Mouse (Mus musculus): ENCODE results near the gene Map3k7.
A peak's percentile ranks its signal among the peaks of the same experiment; 100 is the strongest.
"Not testable (repeated sequence)": the region's sequence is repeated elsewhere in the genome, so short reads cannot be mapped to it uniquely, and the experiment has no call there.

Map3k7 gene

DNA sequence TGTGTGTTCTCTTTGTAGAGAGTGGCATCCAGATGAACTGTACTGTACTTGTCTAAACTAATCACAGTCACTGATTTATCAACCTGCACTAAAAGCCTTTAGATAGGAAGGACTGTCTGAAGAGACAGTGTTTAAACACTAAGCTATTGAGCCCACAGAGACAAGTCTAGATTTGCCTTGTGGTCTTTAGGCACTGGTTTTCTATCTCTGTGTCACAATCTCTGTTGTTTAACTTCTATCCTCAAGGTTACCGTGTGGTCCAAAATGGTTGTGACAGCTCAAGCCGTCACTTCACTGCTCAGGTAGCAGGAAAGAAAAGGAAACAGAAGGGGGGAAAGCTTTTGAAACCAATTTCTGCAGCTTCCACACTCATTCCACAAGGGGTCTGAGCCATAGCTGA, 29.5 kb downstream of the Map3k7 start:
- no peak for DNase-seq (ENCODE audit: low read depth, low spot score)

DNA sequence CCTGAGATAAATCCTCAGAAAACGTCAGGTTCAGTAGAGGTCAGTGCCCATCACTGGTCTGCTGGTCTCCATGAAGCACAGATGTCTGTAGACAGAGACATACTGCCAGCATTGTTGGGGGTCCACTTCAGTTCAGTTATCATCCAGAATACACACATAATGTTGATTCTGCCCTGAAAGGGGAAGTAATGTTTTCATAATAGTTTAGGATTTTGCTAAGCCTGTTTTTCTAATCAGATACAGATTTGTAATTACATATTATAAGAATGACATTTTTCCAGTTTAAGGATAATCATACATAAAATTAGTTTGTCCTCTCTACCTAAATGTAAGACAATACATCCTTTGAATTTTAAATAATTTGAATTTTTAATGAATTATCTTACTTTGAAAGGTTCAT, 30.0 kb downstream of the Map3k7 start:
- DNase-seq (ENCODE audit: low read depth, low spot score) = no peak

DNA sequence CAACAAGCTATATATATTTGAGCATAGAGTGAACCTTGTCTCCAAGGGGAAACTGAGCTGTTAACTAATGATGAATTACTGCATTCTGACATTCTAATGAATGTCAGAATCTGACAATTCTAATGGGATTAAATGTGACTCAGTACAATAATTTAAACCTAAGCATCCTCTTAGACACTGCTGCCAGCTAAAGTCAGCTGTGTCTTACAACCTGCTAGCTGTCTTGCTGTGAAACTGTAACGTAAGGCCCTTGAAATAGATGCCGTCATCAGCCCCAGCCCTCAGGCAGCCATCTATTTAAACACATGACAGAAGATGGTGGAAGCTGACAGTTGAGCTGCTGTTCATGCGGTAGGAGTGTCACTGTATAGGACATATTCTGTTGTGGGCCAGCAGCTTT, 37.6 kb downstream of the Map3k7 start:
- no peak for DNase-seq (ENCODE audit: low read depth, low spot score)

DNA sequence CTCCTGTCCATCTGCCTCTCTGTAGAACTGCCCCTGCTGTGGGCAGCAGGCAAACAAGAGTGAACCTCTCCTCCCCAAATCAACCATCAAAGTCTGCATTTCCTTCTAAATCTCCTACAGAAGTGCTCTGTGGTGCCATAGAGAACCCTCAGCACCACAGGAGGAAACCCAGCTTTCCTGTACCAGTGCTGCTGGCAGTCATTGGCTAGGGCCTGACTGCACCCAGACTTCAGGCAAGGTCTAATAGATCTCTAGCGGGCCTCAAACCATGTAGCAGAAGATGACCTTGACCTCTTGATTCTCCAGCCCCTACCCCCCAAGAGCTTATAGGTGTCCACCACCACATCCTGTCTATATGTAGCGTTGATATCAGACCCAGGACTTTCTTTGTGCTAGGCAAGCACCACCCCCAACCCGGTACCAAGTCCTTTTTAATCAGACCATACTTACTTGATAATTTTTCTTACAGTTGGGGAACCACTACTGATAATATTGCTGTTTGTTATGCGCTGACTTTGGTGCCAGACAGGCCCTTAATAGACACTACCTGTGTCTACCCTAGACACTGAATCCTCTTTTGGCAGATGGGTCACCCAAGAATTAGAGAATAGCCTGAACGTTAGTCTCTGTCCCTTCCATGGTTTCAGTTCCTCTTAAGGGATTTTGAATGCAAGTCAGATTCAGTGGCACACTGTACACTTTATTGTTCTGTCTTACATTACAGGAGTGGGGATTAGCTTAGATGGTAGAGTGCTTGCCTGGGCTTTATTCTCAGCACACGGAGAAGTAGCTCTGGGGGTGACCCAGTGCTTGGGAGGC, 41.1 kb downstream of the Map3k7 start:
- DNase-seq (ENCODE audit: low read depth, low spot score) = no peak

DNA sequence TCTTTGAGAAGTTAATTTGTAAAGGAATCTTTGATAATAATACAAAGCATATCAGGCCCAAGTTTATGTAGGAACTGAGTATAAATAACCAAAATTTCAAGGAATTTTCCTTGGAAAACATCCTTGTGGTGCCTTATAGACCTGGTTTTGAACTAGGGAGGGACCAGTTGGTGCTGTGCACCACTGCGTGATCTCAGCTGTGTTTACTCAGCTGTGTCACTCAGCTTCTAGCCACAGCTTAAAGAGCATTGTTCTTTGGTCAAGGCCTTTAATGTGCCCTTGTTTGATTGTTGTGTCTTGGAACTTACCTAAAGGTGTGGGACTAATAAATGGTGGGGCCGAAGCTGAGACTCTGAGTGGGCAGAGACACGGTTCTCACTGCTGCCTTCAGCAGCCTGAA, 43.3 kb downstream of the Map3k7 start:
- DNase-seq (ENCODE audit: low read depth, low spot score) = no peak

DNA sequence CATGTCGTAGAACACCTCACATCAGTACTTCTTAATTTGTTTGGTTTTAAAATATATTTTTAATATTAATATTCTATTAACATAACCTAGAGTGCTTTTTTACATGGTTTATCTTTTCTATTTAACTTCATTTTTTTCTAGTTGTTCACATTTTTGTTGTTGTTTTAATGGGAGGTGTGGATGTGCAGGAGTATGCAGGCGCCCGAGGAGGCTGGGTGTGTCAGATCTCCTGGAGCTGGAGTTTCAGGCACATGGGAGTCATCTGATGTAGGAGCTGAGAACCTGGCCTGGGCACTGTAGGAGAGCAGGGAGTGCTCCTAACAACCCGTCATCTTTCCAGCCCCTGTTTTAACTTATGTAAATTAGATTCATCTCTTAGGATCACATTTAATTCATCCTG, 44.2 kb downstream of the Map3k7 start:
- DNase-seq (ENCODE audit: low read depth, low spot score) = no peak

DNA sequence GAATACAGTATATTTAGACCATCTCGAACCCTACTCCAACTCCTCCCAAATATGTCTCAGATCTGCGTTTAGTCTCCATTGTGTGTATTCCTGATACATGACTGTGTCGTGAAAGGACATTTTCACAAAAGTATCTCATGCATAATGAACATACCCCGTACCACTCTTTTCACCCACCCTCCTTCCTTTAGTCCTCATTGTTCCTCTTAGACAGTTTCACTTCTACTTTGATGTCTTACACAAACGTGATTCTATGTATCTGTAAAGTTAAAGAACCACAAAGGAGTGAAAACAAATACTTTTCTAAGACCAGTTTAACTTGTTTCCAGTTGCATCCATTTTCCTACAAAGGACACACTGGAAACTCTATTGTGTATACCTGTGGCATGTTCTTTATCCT, 46.9 kb downstream of the Map3k7 start:
- no peak for DNase-seq (ENCODE audit: low read depth, low spot score)

DNA sequence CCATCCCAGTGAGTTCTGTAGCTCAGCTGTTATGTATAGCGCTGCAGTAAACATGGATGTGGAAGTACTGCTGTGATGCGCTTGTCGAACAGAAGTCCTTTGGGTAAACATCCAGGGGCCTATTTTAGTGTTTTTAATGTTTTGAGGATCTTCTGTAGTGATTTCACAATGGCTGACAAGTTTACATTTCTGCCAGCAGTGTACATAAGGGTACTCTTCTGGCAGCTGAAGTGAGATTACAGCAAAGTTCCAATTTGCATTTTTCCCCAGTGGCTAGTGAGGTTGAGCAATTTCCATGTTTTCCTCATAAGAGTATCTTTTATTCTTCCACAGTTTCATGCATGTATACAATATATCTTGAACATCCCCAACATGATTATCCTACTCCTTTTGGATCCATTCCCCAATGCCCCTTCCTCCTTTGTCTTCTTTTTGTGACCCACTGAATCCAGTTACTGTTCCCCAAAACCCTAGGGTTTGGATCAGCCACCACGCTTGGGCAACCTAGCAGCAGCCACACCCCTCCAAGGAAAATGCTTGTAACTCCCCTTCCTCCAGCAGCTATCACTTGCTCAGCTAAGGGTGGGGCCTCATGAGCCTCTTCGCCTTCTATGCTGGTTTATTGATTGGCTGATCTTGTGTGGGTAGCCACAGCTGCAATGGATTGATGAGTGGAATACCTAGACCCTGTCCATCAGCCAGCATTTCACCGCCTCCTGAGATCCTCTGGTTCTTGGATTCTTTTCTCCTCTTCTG, 47.5 kb downstream of the Map3k7 start:
- DNase-seq (ENCODE audit: low read depth, low spot score) = no peak

DNA sequence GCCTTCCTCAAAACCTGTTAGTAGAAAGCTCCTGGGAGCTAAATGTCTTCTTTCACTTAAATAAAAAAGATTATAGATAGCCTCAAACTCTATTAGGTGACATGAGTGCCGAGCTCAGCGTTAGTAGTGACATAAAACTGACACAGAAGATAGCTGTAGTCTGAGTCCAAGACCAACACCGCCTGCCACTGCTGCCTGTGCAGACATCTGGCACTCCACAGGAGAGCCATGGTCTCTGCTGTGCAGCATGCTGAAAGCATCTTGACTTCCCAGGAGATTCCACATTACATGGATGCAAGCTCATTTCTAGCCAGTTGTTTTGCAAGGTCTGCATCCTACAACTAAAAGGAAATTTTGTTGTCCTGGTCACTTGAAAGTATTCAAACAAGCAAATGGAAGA, 57.2 kb downstream of the Map3k7 start:
- no peak for DNase-seq (ENCODE audit: low read depth, low spot score)

DNA sequence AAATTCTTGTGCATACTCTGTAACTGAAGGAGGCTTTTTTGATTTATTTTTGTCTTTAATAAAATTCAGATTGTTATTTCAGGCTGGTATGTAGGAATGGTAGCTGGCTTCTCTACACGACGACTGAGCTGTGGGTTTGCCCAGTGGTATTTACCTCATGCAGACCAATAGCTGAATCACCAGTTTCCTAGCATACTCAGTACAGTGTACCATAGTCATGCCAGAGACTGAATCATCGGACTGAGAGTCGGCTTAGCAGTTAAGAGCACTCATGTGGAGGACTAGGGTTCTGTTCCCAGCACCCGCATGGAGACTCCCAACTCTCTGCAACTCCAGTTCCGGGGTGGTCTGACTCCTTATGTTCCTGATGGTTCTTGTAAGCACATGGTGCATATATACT, 58.4 kb downstream of the Map3k7 start:
- DNase-seq (ENCODE audit: low read depth, low spot score) = no peak

DNA sequence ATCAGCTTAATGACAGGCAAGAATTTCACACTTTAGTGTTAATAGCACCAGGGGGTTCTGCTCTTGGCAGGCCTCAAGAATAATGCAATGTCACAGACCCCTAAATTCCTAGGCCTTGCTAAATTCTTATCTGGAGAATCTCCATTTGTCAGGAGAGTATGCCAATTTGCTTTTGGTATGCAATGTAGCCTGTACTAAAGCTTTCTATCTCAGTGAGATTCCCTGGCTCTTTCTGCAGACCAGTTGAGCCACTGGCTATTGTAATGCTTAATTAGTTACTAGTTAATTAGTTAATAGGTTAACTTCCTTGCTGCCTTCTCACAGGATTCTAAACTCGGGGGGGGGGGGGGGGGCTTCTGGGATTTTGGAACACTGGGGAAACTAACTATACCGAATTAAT, 60.3 kb downstream of the Map3k7 start:
- DNase-seq (ENCODE audit: low read depth, low spot score) = not testable (repeated sequence)

DNA sequence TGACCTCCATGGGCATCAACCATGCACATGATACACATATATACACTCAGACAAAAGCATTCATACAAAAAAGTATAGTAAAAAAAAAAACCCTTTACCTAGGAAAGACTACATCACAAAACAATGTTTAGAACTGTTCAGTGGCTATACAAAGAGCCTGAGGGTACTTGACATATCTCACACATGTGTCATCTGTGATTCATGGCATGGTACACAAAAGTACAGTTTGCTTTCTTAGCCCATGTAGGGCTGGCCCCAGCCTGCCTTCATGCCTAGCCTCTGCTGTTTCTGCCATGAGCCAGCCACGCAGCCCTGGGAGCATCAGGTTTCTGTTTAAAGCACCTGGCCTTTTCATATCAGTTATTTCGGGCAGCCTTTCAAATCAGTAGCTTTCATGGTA, 61.2 kb downstream of the Map3k7 start:
- no peak for DNase-seq (ENCODE audit: low read depth, low spot score)

DNA sequence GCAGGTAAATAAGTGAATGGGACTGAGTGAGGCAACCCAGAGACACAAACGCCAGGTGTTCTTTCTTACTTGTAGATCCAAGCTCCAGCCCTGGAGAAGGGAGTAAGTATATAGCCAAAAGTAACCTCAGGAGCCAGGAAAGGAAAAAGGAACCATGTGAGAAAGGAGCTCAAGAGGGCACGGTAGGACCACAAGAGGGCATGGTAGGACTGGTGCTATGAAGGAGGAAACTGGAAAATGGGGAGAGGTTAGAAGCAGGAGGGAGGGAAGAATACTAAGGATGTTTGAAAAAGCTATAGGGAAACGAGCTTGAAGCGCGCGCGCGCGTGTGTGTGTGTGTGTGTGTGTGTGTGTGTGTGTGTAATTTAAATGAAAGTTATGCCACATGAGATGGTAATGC, 63.2 kb downstream of the Map3k7 start:
- DNase-seq (ENCODE audit: low read depth, low spot score) = no peak

DNA sequence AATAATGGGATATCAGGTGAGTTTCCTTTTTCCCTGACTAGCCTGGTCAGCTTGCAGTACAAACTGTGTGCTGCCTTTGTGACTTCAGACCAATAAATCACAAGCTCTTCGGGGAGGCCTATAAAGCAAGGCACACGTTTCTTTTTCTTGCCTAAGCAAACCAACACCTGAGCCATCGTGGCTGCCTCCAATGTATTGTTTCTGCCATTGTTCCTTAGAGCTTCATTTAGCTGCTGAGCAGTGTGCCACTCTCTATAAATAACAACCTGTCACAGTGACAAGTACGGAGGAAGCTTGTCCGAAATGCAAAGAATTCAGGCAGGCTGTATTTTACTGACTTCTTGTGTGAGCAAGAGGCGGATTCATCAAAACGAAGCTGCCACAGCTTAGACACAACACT, 73.4 kb downstream of the Map3k7 start:
- DNase-seq (ENCODE audit: low read depth, low spot score) = no peak

DNA sequence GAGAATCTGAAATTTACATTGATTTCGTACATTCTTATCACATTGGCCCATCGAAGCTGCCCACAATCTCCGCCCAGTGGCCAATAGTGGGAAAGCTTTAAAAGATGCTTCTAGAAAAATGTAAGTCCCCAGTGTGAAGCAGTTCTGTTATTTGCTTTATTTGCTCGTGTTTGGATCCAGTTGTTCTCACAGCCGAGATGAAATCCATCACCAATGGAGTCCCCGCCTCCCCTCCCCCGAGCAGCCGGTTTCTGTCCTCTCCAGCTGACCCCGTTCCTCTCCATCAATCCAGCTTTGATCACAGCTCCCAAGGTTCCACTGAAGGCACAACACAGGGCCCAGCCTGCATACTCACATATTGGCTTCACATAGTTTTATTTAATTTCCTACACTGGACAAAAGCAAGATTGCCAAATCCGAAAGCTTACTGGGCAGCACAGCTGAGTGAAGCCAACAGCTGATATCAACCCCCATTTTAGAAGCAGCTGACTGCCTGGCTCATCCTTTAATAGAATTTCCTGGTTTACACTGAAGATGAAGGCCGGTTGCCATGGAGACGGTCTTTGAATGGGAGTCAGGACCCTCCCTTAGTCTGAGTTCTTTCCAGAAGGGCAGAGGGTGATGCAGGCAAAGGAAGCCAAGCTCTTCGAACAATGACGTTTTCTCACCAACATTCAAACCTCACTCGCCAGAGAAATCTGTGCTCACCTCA, 78.0 kb downstream of the Map3k7 start:
- no peak for DNase-seq (ENCODE audit: low read depth, low spot score)

DNA sequence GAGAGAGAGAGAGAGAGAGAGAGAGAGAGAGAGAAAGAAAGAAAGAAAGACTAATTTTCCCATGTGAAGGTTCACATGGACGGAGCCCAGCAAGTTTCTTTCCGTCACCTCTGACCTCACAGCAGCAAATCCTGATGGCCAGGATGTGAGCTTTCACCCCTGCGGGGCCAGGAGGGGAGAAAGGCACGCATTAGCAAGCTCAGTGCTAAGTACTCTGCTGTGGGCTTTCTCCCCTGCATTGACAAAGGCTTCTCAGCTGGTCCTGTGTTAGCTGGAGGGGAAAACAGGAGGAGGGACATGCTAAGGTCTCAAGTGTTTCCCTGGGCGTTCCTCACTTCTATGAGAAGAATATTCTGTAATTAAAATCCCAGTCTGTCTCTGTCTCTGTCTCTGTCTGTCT, 81.3 kb downstream of the Map3k7 start:
- no peak for DNase-seq (ENCODE audit: low read depth, low spot score)

DNA sequence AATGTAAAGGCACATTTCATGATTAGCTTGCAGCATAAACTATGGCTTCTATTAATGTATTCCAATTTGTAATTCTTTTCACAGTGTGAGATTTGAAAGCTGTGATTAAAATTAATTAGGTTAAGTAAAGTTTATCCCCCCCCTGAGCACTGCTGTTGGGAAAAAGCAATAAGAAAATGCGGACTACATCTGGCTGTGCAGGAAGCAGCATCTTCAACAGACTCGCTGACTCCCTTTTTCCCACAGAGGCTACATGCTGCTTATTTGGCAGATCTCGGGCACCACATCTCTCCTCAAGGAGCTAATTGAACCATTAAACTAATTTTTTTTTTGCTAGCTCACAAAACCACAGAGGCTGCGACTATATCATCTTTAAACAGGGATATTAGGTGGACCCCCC, 85.9 kb downstream of the Map3k7 start:
- DNase-seq (ENCODE audit: low read depth, low spot score) = no peak

DNA sequence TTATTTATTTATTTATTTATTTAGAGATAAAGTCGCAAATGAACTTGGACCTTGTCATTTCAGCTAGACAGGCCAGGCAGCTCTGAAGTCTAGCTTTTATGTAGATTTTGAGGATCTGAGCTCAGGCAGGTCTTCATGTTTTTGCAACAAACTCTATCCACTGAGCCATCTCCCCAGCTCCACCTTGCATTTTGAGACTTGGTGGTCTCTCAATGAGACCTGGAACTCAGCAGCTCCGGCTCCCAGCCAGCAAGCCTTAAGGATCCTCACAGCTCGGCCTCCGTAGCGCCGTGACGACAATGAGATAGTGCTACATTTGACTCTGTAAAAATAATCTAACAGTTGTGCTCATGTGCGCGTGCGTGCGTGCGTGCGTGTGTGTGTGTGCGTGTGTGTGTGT, 89.3 kb downstream of the Map3k7 start:
- no peak for DNase-seq (ENCODE audit: low read depth, low spot score)

DNA sequence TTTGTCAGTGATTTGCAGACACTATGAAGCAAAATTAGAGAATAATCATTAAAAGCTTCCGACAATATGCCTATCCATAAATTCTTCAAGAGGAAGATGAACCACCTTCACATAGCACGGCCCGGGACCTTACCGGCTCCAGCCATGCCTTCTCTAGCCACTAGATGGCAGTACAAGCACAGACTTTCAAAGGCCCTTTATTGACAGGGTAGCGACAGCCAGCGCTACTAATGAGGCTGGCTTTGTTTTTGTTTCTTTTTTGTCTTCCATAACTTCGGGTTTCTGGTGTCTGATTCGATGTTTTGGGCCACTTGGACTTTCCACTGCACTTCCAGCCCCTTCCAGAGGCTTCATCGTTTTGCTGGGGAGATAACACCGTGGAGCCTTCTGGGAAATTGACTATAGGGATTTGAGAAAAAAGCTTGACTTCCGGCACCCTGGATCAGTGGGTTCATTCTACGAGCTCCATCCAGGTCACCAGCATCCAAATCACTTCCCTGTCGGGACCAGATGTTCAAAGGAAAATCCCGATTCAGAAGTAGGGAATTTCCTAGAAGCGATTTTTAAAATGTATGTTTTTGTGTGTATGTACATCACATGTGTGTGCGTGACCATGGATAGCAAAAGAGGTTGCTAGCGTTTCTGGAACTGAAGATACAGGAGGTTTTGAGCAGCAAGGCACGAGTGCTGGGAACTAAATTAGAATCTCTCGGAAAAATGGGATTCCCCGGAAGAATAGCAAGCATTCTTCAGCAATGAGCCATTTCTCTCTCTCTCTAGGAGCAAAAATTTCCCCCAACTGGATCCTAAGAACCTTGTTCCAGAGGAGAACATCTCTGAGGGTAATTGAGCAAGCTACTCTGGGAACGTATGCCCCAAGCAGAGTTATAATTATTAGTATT, 91.5 kb downstream of the Map3k7 start:
- DNase-seq (ENCODE audit: low read depth, low spot score) = peak; percentile 65

DNA sequence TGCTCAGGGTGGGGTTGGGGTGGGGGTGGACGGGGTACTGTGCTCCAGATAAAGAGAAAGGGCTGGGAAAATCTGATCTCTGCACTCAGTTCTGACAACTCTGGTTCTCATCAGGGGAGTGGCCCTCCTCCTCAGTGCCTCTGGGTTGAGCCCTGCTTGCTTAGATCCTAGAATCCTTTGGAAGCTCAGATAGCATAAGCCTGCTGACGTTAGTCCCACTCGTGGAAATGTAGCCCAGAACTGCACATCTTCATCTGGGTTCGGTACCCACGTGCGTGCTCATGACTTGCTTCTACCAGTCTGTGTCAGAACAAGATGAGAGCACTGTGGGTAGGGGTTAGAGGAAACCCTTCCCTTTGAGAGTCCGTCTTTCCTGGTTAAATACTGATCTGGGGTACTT, 92.5 kb downstream of the Map3k7 start:
- no peak for DNase-seq (ENCODE audit: low read depth, low spot score)

DNA sequence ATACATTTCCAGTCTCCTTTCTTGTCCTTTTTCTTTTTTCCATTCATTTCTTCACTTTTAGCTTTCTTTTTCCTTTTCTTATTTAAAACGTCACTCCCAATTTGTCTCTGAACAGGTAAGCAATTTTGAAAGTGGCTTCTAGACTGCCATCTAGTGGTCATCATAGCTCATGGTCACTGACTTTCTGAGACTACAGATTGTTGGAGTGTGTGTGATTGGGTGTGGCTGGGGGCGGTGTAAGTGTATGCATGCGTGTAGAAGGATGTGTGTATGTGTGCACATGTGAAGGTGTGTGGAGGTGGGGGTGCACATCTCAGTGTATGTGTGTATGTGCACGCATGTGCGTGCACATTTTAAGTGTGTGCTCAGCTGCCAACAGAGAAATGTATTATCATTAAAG, 93.2 kb downstream of the Map3k7 start:
- DNase-seq (ENCODE audit: low read depth, low spot score) = no peak

DNA sequence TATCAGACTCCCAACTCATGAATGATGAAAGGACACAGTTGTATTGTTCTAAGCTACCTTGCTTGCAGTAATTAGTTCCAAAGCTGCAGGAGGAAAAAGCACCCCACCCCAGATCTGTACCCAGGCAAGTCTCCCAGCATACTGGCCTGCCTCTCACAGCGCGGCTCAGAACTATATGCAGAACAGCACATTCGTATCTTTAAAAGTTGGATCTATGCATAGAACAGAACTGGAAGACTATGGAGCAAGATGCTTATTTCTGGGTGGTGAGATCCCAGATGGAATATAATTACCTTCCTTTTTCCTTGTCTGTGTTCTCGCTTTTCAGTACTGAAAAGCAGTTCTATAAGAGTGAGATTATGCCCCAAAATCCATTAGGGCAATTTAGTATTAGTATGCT, 96.8 kb downstream of the Map3k7 start:
- no peak for DNase-seq (ENCODE audit: low read depth, low spot score)
